Mouse (Mus musculus) kidney, postnatal 25 days (tissue): Measurements from ENCODE around the gene Gm9611.
"Not testable (repeated sequence)": the region's sequence is repeated elsewhere in the genome, so short reads cannot be mapped to it uniquely, and the experiment has no call there.

ENCODE experiments used
- DNase-seq, 2 experiments: peaks; one replicate each; pipeline ENCODE4 v3.0.0; 2021; ENCODE audit warnings: mixed read lengths in 2 of 2

Gm9611 gene

DNA sequence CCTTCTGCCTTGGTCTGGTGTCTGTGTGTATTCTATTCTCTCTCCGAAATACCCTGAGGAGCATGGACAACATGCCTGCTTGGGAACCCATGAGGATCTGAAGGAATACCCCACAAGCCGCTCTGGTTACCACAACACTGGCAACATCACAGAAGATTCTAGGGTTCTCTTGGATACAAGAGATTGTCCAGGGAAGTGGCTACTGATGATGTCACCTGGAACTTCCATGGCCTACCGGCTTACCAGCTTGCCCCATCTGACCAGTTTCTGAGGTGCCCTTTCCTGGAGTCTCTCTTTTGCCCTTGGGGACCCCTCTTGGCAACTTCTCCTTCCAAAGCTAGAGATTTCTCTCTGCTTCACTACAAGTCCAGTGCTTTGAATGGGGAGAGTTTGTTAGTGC lies at the start of gene Gm9611:
TSS of gene Gm9611 (minus strand) at position 101 of the 400 bp plus-strand sequence.
- DNase-seq, result not testable (repeated sequence)

DNA sequence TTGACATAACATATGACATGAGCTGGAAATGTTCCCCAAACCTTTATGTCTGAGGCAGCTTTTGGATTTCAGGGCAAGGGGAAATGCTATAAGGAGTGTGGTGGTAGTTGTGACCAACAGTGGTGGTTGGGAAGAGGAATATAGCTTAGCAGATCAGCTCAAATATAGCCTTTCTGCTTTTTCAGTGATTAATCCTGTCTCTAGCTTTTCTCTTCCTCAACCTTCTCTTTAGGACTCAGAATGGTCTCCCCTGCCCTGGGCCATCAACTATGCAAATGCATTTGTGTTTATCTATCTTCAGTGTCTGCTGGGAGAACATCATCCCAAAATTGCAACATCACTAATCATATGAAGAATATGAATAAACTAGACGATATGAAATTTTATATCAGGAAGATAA lies 12.8 kb upstream of the Gm9611 start, which contains the start of gene Gm7995:
TSS of gene Gm7995 (plus strand) at position 301 of the 400 bp plus-strand sequence.
- not testable (repeated sequence) for DNase-seq

DNA sequence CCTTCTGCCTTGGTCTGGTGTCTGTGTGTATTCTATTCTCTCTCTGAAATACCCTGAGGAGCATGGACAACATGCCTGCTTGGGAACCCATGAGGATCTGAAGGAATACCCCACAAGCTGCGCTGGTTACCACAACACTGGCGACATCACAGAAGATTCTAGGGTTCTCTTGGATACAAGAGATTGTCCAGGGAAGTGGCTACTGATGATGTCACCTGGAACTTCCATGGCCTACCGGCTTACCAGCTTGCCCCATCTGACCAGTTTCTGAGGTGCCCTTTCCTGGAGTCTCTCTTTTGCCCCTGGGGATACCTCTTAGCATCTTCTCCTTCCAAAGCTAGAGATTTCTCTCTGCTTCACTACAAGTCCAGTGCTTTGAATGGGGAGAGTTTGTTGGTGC lies 37.2 kb downstream of the Gm9611 start, which contains the start of gene Gm17026:
TSS of gene Gm17026 (minus strand) at position 101 of the 400 bp plus-strand sequence.
- DNase-seq, result not testable (repeated sequence)
